Mouse (Mus musculus): ENCODE measurements around the gene Tmem89. TPM values are rescaled to one million over a fixed set of nuclear protein-coding genes. Genes with fewer than 3 reads are reported as not detected.

The Tmem89 gene
- polyA plus RNA-seq, 1 experiment from 2014 or later: not detected

- Histone ChIP-seq H3K9me3 (no peaks in the 10 kb centered on the region), H3K4me3 (replicated peaks) (no peak overlapping the region), H3K27ac (peak overlapping the region; percentile 93), H3K27me3 (peaks cover 29% of the 10 kb centered on the region), H3K36me3 (peaks cover 60% of the 10 kb centered on the region), H3K9ac (replicated peaks) (0 out of 2 replicates have a peak overlapping the region, but pooled peaks have one; percentile 8), H3K4me1 (replicated peaks) (peaks cover 44% of the 10 kb centered on the region), H3K4me2 (0 out of 2 replicates have a peak overlapping the region, but pooled peaks have one; percentile 23)
- ATAC-seq (ENCODE audit: insufficient number of reproducible peaks, insufficient read depth, low FRiP score, low TSS enrichment, low read depth): peak; percentile 12; the same call in 1 of the 2 replicates
- WGBS: 73% methylated on average over 9 of the region's 9 CpGs
These were observed 35.7 kb downstream of the Tmem89 start for GRCm38 (mm10) chr9:108949967-108950728.

DNA sequence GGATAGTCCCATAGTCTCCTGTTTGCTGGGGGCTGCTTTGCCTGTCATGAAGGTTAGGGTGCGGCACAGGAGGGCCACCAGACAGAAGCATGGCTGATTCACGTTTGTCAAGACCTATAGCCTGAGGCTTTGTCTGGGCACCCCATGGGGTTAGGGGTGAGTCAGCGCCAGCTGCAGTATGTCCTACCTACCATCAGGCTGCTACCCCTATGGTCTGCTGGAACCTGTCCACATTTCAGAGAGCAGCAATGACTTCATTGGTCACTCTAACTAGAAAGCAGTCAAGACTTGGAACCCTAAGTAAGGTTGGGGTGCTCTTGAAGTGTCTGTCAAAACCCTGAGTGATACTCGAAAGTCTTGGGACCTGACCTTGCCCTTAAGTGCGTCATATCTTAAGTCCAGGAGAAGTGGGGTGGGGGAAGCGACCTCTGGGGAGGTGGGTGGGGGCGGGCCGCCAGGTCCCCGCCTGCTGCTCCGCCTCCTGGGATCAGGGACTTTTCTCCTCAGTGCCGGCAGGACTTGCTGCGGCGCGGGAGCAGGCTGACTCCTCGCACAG is 38.7 kb downstream of the Tmem89 start, which contains the start of gene Col7a1:
Col7a1 (plus strand) TSS at position 506 of the 556 bp plus-strand sequence.
- Histone ChIP-seq H3K27me3 (peaks cover 29% of the 10 kb centered on the region), H3K9me3 (no peaks in the 10 kb centered on the region), H3K36me3 (peaks cover 30% of the 10 kb centered on the region), H3K4me1 (replicated peaks) (peaks cover 38% of the 10 kb centered on the region), H3K27ac (no peak within 1 kb of the TSS), H3K4me3 (replicated peaks) (peak within 1 kb of the TSS; percentile 31), H3K4me2 (peak within 1 kb of the TSS; percentile 48), H3K9ac (replicated peaks) (peak within 1 kb of the TSS; percentile 31; the same call in 1 of the 2 replicates)
- 10% methylated on average over 15 of the region's 15 CpGs for WGBS
- no peak for ATAC-seq (ENCODE audit: insufficient number of reproducible peaks, insufficient read depth, low FRiP score, low TSS enrichment, low read depth)

GRCm38 (mm10) chr9:108955241-108955640 is 40.8 kb downstream of the Tmem89 start:
- Histone ChIP-seq H3K27me3 (peaks cover 29% of the 10 kb centered on the region), H3K4me3 (replicated peaks) (no peak overlapping the region), H3K36me3 (peaks cover 9% of the 10 kb centered on the region), H3K4me1 (replicated peaks) (peaks cover 18% of the 10 kb centered on the region), H3K9me3 (no peaks in the 10 kb centered on the region), H3K9ac (replicated peaks) (no peak overlapping the region), H3K4me2 (no peak overlapping the region), H3K27ac (no peak overlapping the region)
- 89% methylated on average over 11 of the region's 11 CpGs for WGBS
- no peak for ATAC-seq (ENCODE audit: insufficient number of reproducible peaks, insufficient read depth, low FRiP score, low TSS enrichment, low read depth)

DNA sequence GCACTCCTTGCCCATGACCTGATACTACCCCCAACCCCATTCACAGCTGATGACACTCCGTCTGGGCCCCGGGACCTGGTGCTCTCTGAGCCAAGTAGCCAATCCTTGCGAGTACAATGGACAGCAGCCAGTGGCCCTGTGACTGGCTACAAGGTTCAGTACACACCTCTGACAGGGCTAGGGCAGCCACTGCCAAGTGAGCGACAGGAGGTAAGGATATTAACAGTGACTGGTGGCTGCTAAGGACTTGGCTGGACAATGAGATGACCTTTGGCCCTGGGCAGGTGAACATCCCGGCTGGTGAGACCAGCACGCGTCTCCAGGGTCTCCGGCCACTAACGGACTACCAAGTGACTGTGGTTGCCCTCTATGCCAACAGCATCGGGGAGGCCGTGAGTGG is 41.4 kb downstream of the Tmem89 start:
- H3K27me3 ChIP-seq: peaks cover 29% of the 10 kb centered on the region
- H3K4me3 ChIP-seq (replicated peaks): no peak overlapping the region
- no peak overlapping the region for H3K9ac ChIP-seq (replicated peaks)
- 88% methylated on average over 11 of the region's 11 CpGs for WGBS
- H3K27ac ChIP-seq: no peak overlapping the region
- H3K36me3 ChIP-seq: peaks cover 3% of the 10 kb centered on the region; the same call in 1 of the 2 replicates
- H3K4me1 ChIP-seq (replicated peaks): peaks cover 16% of the 10 kb centered on the region
- no peak for ATAC-seq (ENCODE audit: insufficient number of reproducible peaks, insufficient read depth, low FRiP score, low TSS enrichment, low read depth)
- H3K4me2 ChIP-seq: no peak overlapping the region
- H3K9me3 ChIP-seq: no peaks in the 10 kb centered on the region

GRCm38 (mm10) chr9:108963577-108963976 is 49.2 kb downstream of the Tmem89 start:
- Histone ChIP-seq H3K4me1 (replicated peaks) (no peaks in the 10 kb centered on the region), H3K9ac (replicated peaks) (no peak overlapping the region), H3K36me3 (no peaks in the 10 kb centered on the region), H3K4me2 (no peak overlapping the region), H3K27me3 (no peaks in the 10 kb centered on the region), H3K27ac (no peak overlapping the region), H3K9me3 (no peaks in the 10 kb centered on the region), H3K4me3 (replicated peaks) (no peak overlapping the region)
- 83% methylated on average over 3 of the region's 3 CpGs for WGBS
- no peak for ATAC-seq (ENCODE audit: insufficient number of reproducible peaks, insufficient read depth, low FRiP score, low TSS enrichment, low read depth)

DNA sequence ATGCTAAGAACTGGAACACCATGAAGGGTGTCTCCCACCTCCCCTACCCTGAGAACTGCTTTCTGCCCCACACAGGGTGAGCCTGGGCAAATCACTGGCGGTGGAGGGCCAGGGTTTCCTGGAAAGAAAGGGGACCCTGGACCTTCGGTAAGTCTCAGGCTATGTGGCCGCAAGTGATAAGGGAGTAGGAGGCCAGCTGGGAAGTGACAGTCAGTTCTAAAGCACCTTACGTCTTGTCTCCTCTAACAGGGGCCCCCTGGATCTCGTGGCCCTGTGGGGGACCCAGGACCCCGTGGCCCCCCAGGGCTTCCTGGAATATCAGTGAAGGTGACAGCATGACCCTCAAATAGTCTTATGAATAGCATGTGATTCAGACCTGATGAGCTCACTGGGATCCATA is 49.9 kb downstream of the Tmem89 start:
- H3K27ac ChIP-seq: no peak overlapping the region
- no peaks in the 10 kb centered on the region for H3K27me3 ChIP-seq
- H3K9me3 ChIP-seq: no peaks in the 10 kb centered on the region
- ATAC-seq (ENCODE audit: insufficient number of reproducible peaks, insufficient read depth, low FRiP score, low TSS enrichment, low read depth): no peak
- no peak overlapping the region for H3K4me3 ChIP-seq (replicated peaks)
- no peak overlapping the region for H3K4me2 ChIP-seq
- H3K9ac ChIP-seq (replicated peaks): no peak overlapping the region
- 88% methylated on average over 6 of the region's 6 CpGs for WGBS
- no peaks in the 10 kb centered on the region for H3K36me3 ChIP-seq
- H3K4me1 ChIP-seq (replicated peaks): no peaks in the 10 kb centered on the region

Other genes with a start within 250 kb of the Tmem89 start
- gene Prkar2a, start 225.3 kb upstream of the Tmem89 start, polyA plus RNA-seq (2016; fragmentation: Nextera tagmentation; extraction: Ambion mirVana): 34.8 and 35.5 TPM in 2 replicates
- 144 and 146 TPM in 2 replicates for gene Ip6k2, start 130.8 kb upstream of the Tmem89 start, polyA plus RNA-seq (2016; fragmentation: Nextera tagmentation; extraction: Ambion mirVana)
- 19.3 and 21.6 TPM in 2 replicates for gene Nckipsd, start 106.3 kb upstream of the Tmem89 start, polyA plus RNA-seq (2016; fragmentation: Nextera tagmentation; extraction: Ambion mirVana)
- gene Celsr3, start 88.3 kb upstream of the Tmem89 start, polyA plus RNA-seq (2016; fragmentation: Nextera tagmentation; extraction: Ambion mirVana): 0.14 and 0.30 TPM in 2 replicates
- gene Slc26a6, start 61.3 kb upstream of the Tmem89 start, polyA plus RNA-seq (2016; fragmentation: Nextera tagmentation; extraction: Ambion mirVana): 16.3 and 20.1 TPM in 2 replicates
- 439 and 444 TPM in 2 replicates for gene Uqcrc1, start 22.0 kb downstream of the Tmem89 start, polyA plus RNA-seq (2016; fragmentation: Nextera tagmentation; extraction: Ambion mirVana)
- 8.0 TPM in 2 replicates for gene Col7a1, start 39.0 kb downstream of the Tmem89 start, polyA plus RNA-seq (2016; fragmentation: Nextera tagmentation; extraction: Ambion mirVana)
- gene Ucn2, start 71.4 kb downstream of the Tmem89 start, polyA plus RNA-seq (2016; fragmentation: Nextera tagmentation; extraction: Ambion mirVana): 0.37 TPM in 1 of 2 replicates, not detected in the other
- 13.4 and 16.3 TPM in 2 replicates for gene Pfkfb4, start 77.2 kb downstream of the Tmem89 start, polyA plus RNA-seq (2016; fragmentation: Nextera tagmentation; extraction: Ambion mirVana)
- 49.1 and 55.2 TPM in 2 replicates for gene Shisa5, start 123.9 kb downstream of the Tmem89 start, polyA plus RNA-seq (2016; fragmentation: Nextera tagmentation; extraction: Ambion mirVana)
- 7.1 and 7.5 TPM in 2 replicates for gene Trex1, start 145.1 kb downstream of the Tmem89 start, polyA plus RNA-seq (2016; fragmentation: Nextera tagmentation; extraction: Ambion mirVana)
- 31.6 and 33.4 TPM in 2 replicates for gene Atrip, start 159.5 kb downstream of the Tmem89 start, polyA plus RNA-seq (2016; fragmentation: Nextera tagmentation; extraction: Ambion mirVana)
- 12.8 and 13.9 TPM in 2 replicates for gene Ccdc51, start 167.9 kb downstream of the Tmem89 start, polyA plus RNA-seq (2016; fragmentation: Nextera tagmentation; extraction: Ambion mirVana)
- gene Tma7, start 168.0 kb downstream of the Tmem89 start, polyA plus RNA-seq (2016; fragmentation: Nextera tagmentation; extraction: Ambion mirVana): 840 and 867 TPM in 2 replicates
- 22.2 and 25.7 TPM in 2 replicates for gene Plxnb1, start 180.8 kb downstream of the Tmem89 start, polyA plus RNA-seq (2016; fragmentation: Nextera tagmentation; extraction: Ambion mirVana)
- gene Fbxw21, start 247.4 kb downstream of the Tmem89 start, polyA plus RNA-seq (2016; fragmentation: Nextera tagmentation; extraction: Ambion mirVana): not detected in 2 replicates